Mouse (Mus musculus) liver, postnatal 0 days (tissue): ENCODE measurements around the gene Atxn2l. TPM values are rescaled to one million over a fixed set of nuclear protein-coding genes. Genes with fewer than 3 reads are reported as not detected.
A peak's percentile ranks its signal among the peaks of the same experiment; 100 is the strongest.

Source experiments
- ATAC-seq: fragments of 200-750 bp; cut with Nextera tagmentation; 2 replicates; pipeline ENCODE4 v1.8.0; 2017; ENCODE audit warnings: mild to moderate bottlenecking, moderate library complexity
- DNase-seq: peaks from one replicate; pipeline ENCODE4 v3.0.0-alpha.2; 2016
- H3K27ac ChIP-seq: fragments of 300-500 bp; sonication (generic); 2 replicates; pipeline ENCODE4 v1.5.1; 2014; ENCODE audit warnings: antibody characterized with exemption, moderate library complexity, mild to moderate bottlenecking, low read depth
- H3K27me3 ChIP-seq: fragments of 300-500 bp; sonication (generic); 2 replicates; pipeline ENCODE4 v1.6.1; 2014; ENCODE audit warnings: low read length, control low read depth, mixed read lengths; ENCODE audit not compliant: insufficient read depth
- H3K36me3 ChIP-seq: fragments of 300-500 bp; sonication (generic); replicated peaks from 2 replicates; pipeline ENCODE4 v1.6.1; 2014; ENCODE audit warnings: mild to moderate bottlenecking, control low read depth, low read length, moderate library complexity, mixed read lengths; ENCODE audit not compliant: insufficient read depth
- H3K4me1 ChIP-seq: fragments of 300-500 bp; sonication (generic); 2 replicates; pipeline ENCODE4 v1.6.1; 2014; ENCODE audit warnings: antibody characterized with exemption, mild to moderate bottlenecking, control low read depth; ENCODE audit not compliant: insufficient read depth
- H3K4me2 ChIP-seq: fragments of 300-500 bp; sonication (generic); 2 replicates; pipeline ENCODE4 v1.6.1; 2014; ENCODE audit warnings: low read depth, mild to moderate bottlenecking, low read length, moderate library complexity, mixed read lengths
- H3K4me3 ChIP-seq: fragments of 300-500 bp; sonication (generic); 2 replicates; pipeline ENCODE4 v1.5.1; 2014; ENCODE audit warnings: low read depth, low read length
- H3K9ac ChIP-seq: fragments of 300-500 bp; sonication (generic); replicated peaks from 2 replicates; pipeline ENCODE4 v1.6.1; 2014; ENCODE audit warnings: mild to moderate bottlenecking, moderate library complexity
- H3K9me3 ChIP-seq: fragments of 300-500 bp; sonication (generic); 2 replicates; pipeline ENCODE4 v1.6.1; 2016; ENCODE audit warnings: mild to moderate bottlenecking, control low read depth, low read length, mixed read lengths
- CTCF ChIP-seq: sonication (generic); IDR thresholded peaks from 2 replicates; pipeline ENCODE4 v1.5.1; 2016; ENCODE audit warnings: antibody characterized with exemption, low read depth
- EP300 ChIP-seq: IDR thresholded peaks from 2 replicates; pipeline ENCODE4 v1.6.1; 2016; ENCODE audit warnings: antibody characterized with exemption, low read depth, mild to moderate bottlenecking
- WGBS: fragments of 180-500 bp; shearing (Covaris S2); extraction: QIAGEN DNeasy Blood & Tissue Kit; methylation state at CpG from one replicate; pipeline ENCODE4 v1.1.7; 2014; ENCODE audit not compliant: insufficient replicate concordance; 5-methylcytosine and 5-hydroxymethylcytosine counted together
- polyA plus RNA-seq: library from polyadenylated mRNA; unstranded; fragments of >200 nt; fragmentation: Nextera tagmentation; extraction: Ambion mirVana; gene quantifications from 2 replicates; pipeline ENCODE4 v1.2.1, GENCODE M21; 2015

Gene Atxn2l
- polyA plus RNA-seq, 1 experiment from 2014 or later: 12.0 TPM

GRCm38 (mm10) chr7:126467271-126467670, 36.0 kb downstream of the Atxn2l start:
- Histone ChIP-seq H3K9me3 (no peaks in the 10 kb centered on the region), H3K9ac (no peak overlapping the region), H3K27me3 (no peaks in the 10 kb centered on the region), H3K27ac (no peak overlapping the region), H3K4me3 (no peak overlapping the region), H3K4me1 (peaks cover 22% of the 10 kb centered on the region), H3K36me3 (peaks cover 43% of the 10 kb centered on the region), H3K4me2 (no peak overlapping the region)
- ATAC-seq: peak; percentile 46; the same call in 1 of the 2 replicates
- 45% methylated on average over 5 of the region's 5 CpGs for WGBS
- DNase-seq: peak; percentile 74
- TF ChIP-seq EP300: no peak
- TF ChIP-seq CTCF: peak; percentile 75

- ATAC-seq (no peak), DNase-seq (no peak)
- Histone ChIP-seq H3K4me2 (no peak overlapping the region), H3K9me3 (no peaks in the 10 kb centered on the region), H3K4me1 (peaks cover 22% of the 10 kb centered on the region), H3K36me3 (peaks cover 42% of the 10 kb centered on the region), H3K27me3 (no peaks in the 10 kb centered on the region), H3K4me3 (no peak overlapping the region), H3K27ac (no peak overlapping the region), H3K9ac (no peak overlapping the region)
- TF ChIP-seq EP300: no peak
- TF ChIP-seq CTCF: no peak
- 61% methylated on average over 5 of the region's 5 CpGs for WGBS
Observed at GRCm38 (mm10) chr7:126466707-126467106, 36.5 kb downstream of the Atxn2l start.

GRCm38 (mm10) chr7:126466116-126466515, 37.1 kb downstream of the Atxn2l start:
- no peak for ATAC-seq
- Histone ChIP-seq H3K27ac (no peak overlapping the region), H3K27me3 (no peaks in the 10 kb centered on the region), H3K4me3 (no peak overlapping the region), H3K9me3 (no peaks in the 10 kb centered on the region), H3K4me1 (peaks cover 22% of the 10 kb centered on the region), H3K9ac (no peak overlapping the region), H3K4me2 (no peak overlapping the region), H3K36me3 (peaks cover 39% of the 10 kb centered on the region)
- no peak for DNase-seq
- WGBS: 67% methylated on average over 9 of the region's 9 CpGs
- TF ChIP-seq CTCF: no peak
- no peak for TF ChIP-seq EP300

GRCm38 (mm10) chr7:126465246-126466030, 37.8 kb downstream of the Atxn2l start:
- no peaks in the 10 kb centered on the region for H3K27me3 ChIP-seq
- H3K4me3 ChIP-seq: no peak overlapping the region
- no peaks in the 10 kb centered on the region for H3K9me3 ChIP-seq
- no peak overlapping the region for H3K27ac ChIP-seq
- peaks cover 19% of the 10 kb centered on the region for H3K4me1 ChIP-seq
- H3K4me2 ChIP-seq: no peak overlapping the region
- peak overlapping the region; percentile 18; the same call in 1 of the 2 replicates for H3K9ac ChIP-seq
- H3K36me3 ChIP-seq: peaks cover 36% of the 10 kb centered on the region
- 26% methylated on average over 7 of the region's 7 CpGs for whole genome bisulfite sequencing
- peak; percentile 24; the same call in 1 of the 2 replicates for ATAC-seq
- DNase-seq: no peak
- TF ChIP-seq EP300 (no peak), CTCF (no peak)

- no peak for TF ChIP-seq EP300
- no peak for TF ChIP-seq CTCF
- H3K9ac ChIP-seq: no peak overlapping the region; the same call in 1 of the 2 replicates
- ATAC-seq (no peak), DNase-seq (no peak)
- WGBS: 58% methylated on average over 5 of the region's 5 CpGs
- H3K9me3 ChIP-seq: no peaks in the 10 kb centered on the region
- no peak overlapping the region for H3K27ac ChIP-seq
- peaks cover 32% of the 10 kb centered on the region for H3K36me3 ChIP-seq
- H3K4me3 ChIP-seq: no peak overlapping the region
- H3K4me1 ChIP-seq: peaks cover 16% of the 10 kb centered on the region
- H3K27me3 ChIP-seq: no peaks in the 10 kb centered on the region
- no peak overlapping the region for H3K4me2 ChIP-seq
Observed at GRCm38 (mm10) chr7:126464836-126465235, 38.4 kb downstream of the Atxn2l start.

GRCm38 (mm10) chr7:126464121-126464520, 39.1 kb downstream of the Atxn2l start:
- 27% methylated on average over 4 of the region's 4 CpGs for WGBS
- Histone ChIP-seq H3K36me3 (peaks cover 28% of the 10 kb centered on the region), H3K27ac (no peak overlapping the region), H3K9me3 (no peaks in the 10 kb centered on the region), H3K9ac (no peak overlapping the region), H3K4me3 (no peak overlapping the region), H3K4me2 (no peak overlapping the region), H3K27me3 (no peaks in the 10 kb centered on the region), H3K4me1 (peaks cover 16% of the 10 kb centered on the region)
- DNase-seq: peak; percentile 44
- TF ChIP-seq CTCF: no peak
- TF ChIP-seq EP300: no peak
- ATAC-seq: peak; percentile 33; the same call in 1 of the 2 replicates
